Mouse (Mus musculus) stomach, postnatal 0 days (tissue): ENCODE data around the gene Bmp10. TPM values are rescaled to one million over a fixed set of nuclear protein-coding genes. Genes with fewer than 3 reads are reported as not detected.
A peak's percentile ranks its signal among the peaks of the same experiment; 100 is the strongest.

Experiments
- ATAC-seq: fragments of 200-750 bp; cut with Nextera tagmentation; 2 replicates; pipeline ENCODE4 v1.8.0; 2017; ENCODE audit not compliant: low FRiP score, low TSS enrichment
- DNase-seq: peaks from one replicate; pipeline ENCODE4 v3.0.0-alpha.2; 2016; ENCODE audit warnings: low spot score
- H3K27ac ChIP-seq: fragments of 300-500 bp; sonication (generic); replicated peaks from 2 replicates; pipeline ENCODE4 v1.5.1; 2014; ENCODE audit warnings: mild to moderate bottlenecking, control low read depth
- H3K27me3 ChIP-seq: fragments of 300-500 bp; sonication (generic); 2 replicates; pipeline ENCODE4 v1.6.1; 2014; ENCODE audit warnings: low read length; ENCODE audit not compliant: control insufficient read depth, insufficient read depth
- H3K36me3 ChIP-seq: fragments of 300-500 bp; sonication (generic); 2 replicates; pipeline ENCODE4 v1.6.1; 2014; ENCODE audit warnings: low read length, mixed read lengths; ENCODE audit not compliant: control insufficient read depth, insufficient read depth
- H3K4me1 ChIP-seq: fragments of 300-500 bp; sonication (generic); replicated peaks from 2 replicates; pipeline ENCODE4 v1.6.1; 2014; ENCODE audit warnings: antibody characterized with exemption; ENCODE audit not compliant: control insufficient read depth, insufficient read depth
- H3K4me2 ChIP-seq: fragments of 300-500 bp; sonication (generic); replicated peaks from 2 replicates; pipeline ENCODE4 v1.6.1; 2014; ENCODE audit warnings: low read depth, mild to moderate bottlenecking, control low read depth, moderate library complexity
- H3K4me3 ChIP-seq: fragments of 300-500 bp; sonication (generic); 2 replicates; pipeline ENCODE4 v1.5.1; 2014; ENCODE audit warnings: low read depth, low read length, control low read depth
- H3K9ac ChIP-seq: fragments of 300-500 bp; sonication (generic); 2 replicates; pipeline ENCODE4 v1.6.1; 2014; ENCODE audit warnings: mild to moderate bottlenecking, low read length, control low read depth, mixed read lengths
- H3K9me3 ChIP-seq: fragments of 300-500 bp; sonication (generic); 2 replicates; pipeline ENCODE4 v1.6.1; 2016; ENCODE audit warnings: low read length; ENCODE audit not compliant: control insufficient read depth
- CTCF ChIP-seq: IDR thresholded peaks from 2 replicates; pipeline ENCODE4 v1.5.1; 2016; ENCODE audit warnings: antibody characterized with exemption, low read depth, mild to moderate bottlenecking, moderate library complexity
- EP300 ChIP-seq: optimal IDR thresholded peaks from 2 replicates; pipeline ENCODE3; 2016; ENCODE audit warnings: antibody characterized with exemption
- WGBS: fragments of 180-500 bp; shearing (Covaris S2); extraction: QIAGEN DNeasy Blood & Tissue Kit; methylation state at CpG from one replicate; pipeline ENCODE4 v1.1.7; 2014; 5-methylcytosine and 5-hydroxymethylcytosine counted together
- polyA plus RNA-seq: library from polyadenylated mRNA; unstranded; fragments of >200 nt; fragmentation: Nextera tagmentation; extraction: Ambion mirVana; gene quantifications from 2 replicates; pipeline ENCODE4 v1.2.1, GENCODE M21; 2015

The Bmp10 gene
- polyA plus RNA-seq, 1 experiment from 2014 or later: not detected

DNA sequence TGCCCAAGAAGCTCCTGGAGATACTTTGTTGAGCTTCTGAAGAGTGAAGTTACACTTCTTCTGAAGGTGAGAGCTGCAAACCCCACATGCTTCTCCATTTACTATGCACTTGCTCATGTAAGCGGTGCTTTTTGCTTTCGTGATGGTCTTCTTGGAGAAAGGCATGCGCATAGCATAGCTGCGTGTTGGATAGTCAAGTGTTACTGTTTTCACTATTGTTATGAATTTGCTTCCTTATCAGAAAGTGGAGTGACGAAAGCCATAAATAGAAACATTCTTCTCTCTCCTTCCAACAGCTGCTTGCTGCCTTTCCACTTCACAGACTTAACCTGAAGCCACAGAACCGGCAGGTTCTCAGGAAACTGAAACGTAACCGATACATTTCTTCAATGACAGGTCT lies 8.0 kb downstream of the Bmp10 start:
- DNase-seq: no peak
- no peaks in the 10 kb centered on the region for H3K27me3 ChIP-seq
- ATAC-seq: no peak
- no peak overlapping the region for H3K9ac ChIP-seq
- no peak overlapping the region for H3K27ac ChIP-seq
- 67% methylated on average over 8 of the region's 8 CpGs for WGBS
- no peaks in the 10 kb centered on the region for H3K36me3 ChIP-seq
- no peak overlapping the region for H3K4me2 ChIP-seq
- TF ChIP-seq EP300: no peak
- TF ChIP-seq CTCF: no peak
- no peak overlapping the region for H3K4me3 ChIP-seq
- H3K9me3 ChIP-seq: no peaks in the 10 kb centered on the region
- no peaks in the 10 kb centered on the region for H3K4me1 ChIP-seq

DNA sequence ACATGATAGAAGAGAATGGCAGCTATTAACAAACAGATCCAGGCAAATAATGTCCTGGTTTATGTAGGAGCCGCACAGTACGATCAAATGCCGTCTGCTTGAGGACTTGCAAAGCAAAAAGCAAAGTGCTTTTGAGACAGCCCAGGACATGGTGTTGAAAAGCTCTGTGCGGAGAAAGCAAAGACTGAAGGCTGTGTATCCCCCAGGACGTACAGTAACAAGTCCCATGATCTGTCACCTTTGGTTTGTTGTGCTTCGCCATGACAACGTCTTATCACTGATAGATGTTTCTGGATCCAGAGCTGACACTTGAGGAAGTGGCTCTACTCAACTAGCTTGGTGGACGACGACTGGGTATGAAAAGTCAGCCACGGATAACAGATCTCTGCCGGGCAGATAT lies 14.5 kb downstream of the Bmp10 start:
- no peak for TF ChIP-seq CTCF
- H3K4me3 ChIP-seq: no peak overlapping the region
- no peaks in the 10 kb centered on the region for H3K4me1 ChIP-seq
- DNase-seq (no peak), ATAC-seq (no peak)
- WGBS: 87% methylated on average over 11 of the region's 11 CpGs
- H3K9me3 ChIP-seq: no peaks in the 10 kb centered on the region
- H3K4me2 ChIP-seq: no peak overlapping the region
- H3K36me3 ChIP-seq: no peaks in the 10 kb centered on the region
- H3K27me3 ChIP-seq: no peaks in the 10 kb centered on the region
- no peak overlapping the region for H3K27ac ChIP-seq
- H3K9ac ChIP-seq: no peak overlapping the region

- DNase-seq: no peak
- H3K27me3 ChIP-seq: no peaks in the 10 kb centered on the region
- H3K4me3 ChIP-seq: no peak overlapping the region
- no peak overlapping the region for H3K9ac ChIP-seq
- H3K36me3 ChIP-seq: no peaks in the 10 kb centered on the region
- TF ChIP-seq CTCF (no peak), EP300 (no peak)
- H3K4me2 ChIP-seq: no peak overlapping the region
- no peak overlapping the region for H3K27ac ChIP-seq
- WGBS: 60% methylated on average over 7 of the region's 7 CpGs
- no peak for ATAC-seq
- no peaks in the 10 kb centered on the region for H3K9me3 ChIP-seq
- no peaks in the 10 kb centered on the region for H3K4me1 ChIP-seq
Observed at GRCm38 (mm10) chr6:87445222-87445621, 16.4 kb downstream of the Bmp10 start.

DNA sequence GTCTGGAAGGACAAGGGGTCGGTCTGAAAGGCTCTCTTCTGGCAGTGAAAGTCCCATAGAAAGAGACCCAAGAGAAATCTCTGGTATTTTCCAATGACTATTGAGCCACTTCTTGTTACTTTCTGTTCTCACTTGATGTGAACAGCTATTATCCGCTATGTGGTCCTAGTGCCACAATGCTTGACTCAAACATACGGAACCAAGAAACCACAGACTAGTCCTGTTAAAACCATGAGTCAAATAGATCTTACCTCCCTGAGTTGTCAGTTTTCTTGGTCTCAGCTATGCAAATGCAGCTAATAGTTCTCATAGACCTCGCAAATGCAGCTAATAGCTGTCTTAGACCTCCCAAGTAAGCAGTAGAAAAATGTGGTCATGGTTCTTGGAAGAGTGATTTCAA lies 18.4 kb downstream of the Bmp10 start:
- H3K4me1 ChIP-seq: no peaks in the 10 kb centered on the region
- H3K4me2 ChIP-seq: no peak overlapping the region
- no peaks in the 10 kb centered on the region for H3K27me3 ChIP-seq
- no peak overlapping the region for H3K4me3 ChIP-seq
- H3K27ac ChIP-seq: no peak overlapping the region
- ATAC-seq (no peak), DNase-seq (no peak)
- 93% methylated on average over 4 of the region's 4 CpGs for WGBS
- no peaks in the 10 kb centered on the region for H3K36me3 ChIP-seq
- H3K9ac ChIP-seq: no peak overlapping the region
- H3K9me3 ChIP-seq: no peaks in the 10 kb centered on the region
- TF ChIP-seq CTCF (no peak), EP300 (no peak)

DNA sequence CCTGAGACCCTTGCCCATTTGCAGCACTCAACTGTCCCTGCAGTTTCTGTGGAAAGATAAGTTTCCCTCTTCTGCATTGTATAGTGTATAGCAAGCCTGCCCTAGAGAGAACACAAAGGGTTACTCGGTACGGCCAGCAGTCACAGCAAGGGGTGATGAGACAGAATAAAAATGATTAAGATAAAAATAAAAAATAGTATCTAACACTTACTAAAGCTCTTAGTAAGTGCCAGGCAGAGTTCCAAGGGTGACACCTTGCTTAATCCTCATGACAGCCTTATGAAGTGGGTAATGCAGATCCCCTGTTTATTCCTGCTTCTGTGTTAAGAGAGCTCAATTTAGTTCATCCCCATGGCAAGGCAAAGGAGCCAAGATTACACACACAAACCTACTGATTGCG lies 20.7 kb downstream of the Bmp10 start:
- DNase-seq: no peak
- no peak for TF ChIP-seq EP300
- no peak for TF ChIP-seq CTCF

DNA sequence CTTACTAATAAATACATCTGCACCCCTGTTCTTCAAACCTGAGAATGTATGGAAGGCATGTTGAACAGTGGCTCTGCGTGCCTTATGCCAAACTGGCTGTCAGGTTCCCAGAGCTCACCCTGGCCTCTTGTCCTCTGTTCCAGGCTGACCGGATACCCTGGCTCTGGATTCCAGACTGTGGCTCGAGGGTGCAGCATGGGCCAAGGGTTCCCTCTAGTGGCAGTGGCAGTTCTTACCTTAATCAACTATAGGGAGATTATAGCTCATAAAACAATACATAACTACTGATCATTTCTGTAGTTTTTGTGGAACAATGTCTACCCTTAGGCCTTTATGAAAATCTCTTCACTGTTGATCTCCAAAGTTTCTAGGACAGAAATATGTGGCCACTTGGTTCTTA lies 22.2 kb downstream of the Bmp10 start:
- H3K9ac ChIP-seq: no peak overlapping the region
- peak; percentile 60 for DNase-seq
- H3K4me1 ChIP-seq: no peaks in the 10 kb centered on the region
- no peaks in the 10 kb centered on the region for H3K9me3 ChIP-seq
- no peak overlapping the region for H3K4me2 ChIP-seq
- no peaks in the 10 kb centered on the region for H3K36me3 ChIP-seq
- no peak overlapping the region for H3K27ac ChIP-seq
- TF ChIP-seq CTCF (peak; percentile 83), EP300 (no peak)
- H3K27me3 ChIP-seq: no peaks in the 10 kb centered on the region
- 62% methylated on average over 3 of the region's 3 CpGs for WGBS
- no peak for ATAC-seq
- no peak overlapping the region for H3K4me3 ChIP-seq

More for the DNA sequence above, 20.7 kb downstream of the Bmp10 start:
- ATAC-seq: no peak
- no peaks in the 10 kb centered on the region for H3K9me3 ChIP-seq
- no peaks in the 10 kb centered on the region for H3K36me3 ChIP-seq
- no peak overlapping the region for H3K9ac ChIP-seq
- WGBS: 63% methylated on average over 3 of the region's 3 CpGs
- no peak overlapping the region for H3K27ac ChIP-seq
- H3K27me3 ChIP-seq: no peaks in the 10 kb centered on the region
- no peak overlapping the region for H3K4me2 ChIP-seq
- no peaks in the 10 kb centered on the region for H3K4me1 ChIP-seq
- H3K4me3 ChIP-seq: no peak overlapping the region
